Mouse (Mus musculus): Measurements from ENCODE around the gene 9430038I01Rik. TPM values are rescaled to one million over a fixed set of nuclear protein-coding genes. Genes with fewer than 3 reads are reported as not detected.
A peak's percentile ranks its signal among the peaks of the same experiment; 100 is the strongest.
"Not testable (repeated sequence)": the region's sequence is repeated elsewhere in the genome, so short reads cannot be mapped to it uniquely, and the experiment has no call there.

Gene 9430038I01Rik
- 1 to 10 TPM; 3.9 to 4.3 TPM for total RNA-seq (2021)
- long read RNA-seq, experiment 1, partial matches to known transcripts, result 0 of 4 reads
- long read RNA-seq, experiment 1, other reads (novel, unspliced or antisense), result 1 of 4 reads
- long read RNA-seq, experiment 2, partial matches to known transcripts, result 0 of 2 reads
- long read RNA-seq, experiment 2, other reads (novel, unspliced or antisense), result 1 of 2 reads

DNA sequence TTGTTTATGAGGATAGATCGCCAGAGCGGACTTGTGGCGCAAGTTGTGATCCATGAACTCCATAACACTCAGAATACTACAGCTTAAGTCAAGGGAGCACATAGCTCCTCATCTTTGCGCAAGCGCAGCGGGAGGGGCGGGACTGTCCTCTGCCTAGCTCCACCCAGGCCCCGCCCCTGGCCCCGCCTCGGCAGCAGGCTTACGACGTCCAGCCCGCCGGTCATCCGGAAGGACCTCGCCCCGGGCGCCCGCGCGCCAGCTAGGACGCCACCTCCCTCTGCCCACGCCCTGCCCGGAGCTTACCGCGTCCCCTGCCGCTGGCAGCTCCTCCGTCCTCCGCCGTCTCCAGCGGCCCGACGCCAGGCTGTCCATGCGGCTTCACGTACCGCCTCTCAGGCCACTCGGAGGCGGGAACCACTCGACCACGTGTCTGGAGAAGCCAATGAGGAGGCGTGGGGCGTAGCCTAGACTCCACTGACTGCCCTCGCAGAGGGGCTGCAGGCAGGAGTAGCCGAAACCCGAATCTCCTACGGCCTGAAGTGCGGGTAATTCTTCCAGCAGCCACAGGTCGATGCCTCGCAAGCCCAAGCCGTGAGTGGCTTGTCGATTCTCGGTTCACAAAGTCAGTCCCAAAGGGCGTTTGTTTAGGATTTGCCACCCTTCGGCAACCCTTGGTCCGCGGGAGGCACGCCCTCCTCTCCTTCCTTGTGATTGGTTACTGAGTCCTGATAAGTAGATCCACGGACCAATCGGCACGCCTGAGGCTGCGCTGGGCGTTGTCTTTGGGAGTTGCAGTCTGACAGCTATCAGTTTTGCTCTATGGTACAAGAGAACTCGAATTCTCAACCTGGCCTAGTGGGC, at the start of gene 9430038I01Rik:
Gene 9430038I01Rik, minus strand, starts transcription at position 426 of the 861 bp plus-strand sequence.
- intact Hi-C loops (cut with DNase I), result loop anchor here (1.0 kb wide), 1 partner anchor 27 kb away; the partner anchor contains the start of gene Glrx3
- peak; percentile 94 for DNase-seq (ENCODE audit: extremely low spot score in 1 of 2, low spot score in 2 of 2)
- TF ChIP-seq CTCF (IDR thresholded peaks at IDR 0.05), result no peak
- Histone ChIP-seq H3K4me3 (peak within 1 kb of the TSS; percentile 70), H3K27ac (peak within 1 kb of the TSS; percentile 91)

DNA sequence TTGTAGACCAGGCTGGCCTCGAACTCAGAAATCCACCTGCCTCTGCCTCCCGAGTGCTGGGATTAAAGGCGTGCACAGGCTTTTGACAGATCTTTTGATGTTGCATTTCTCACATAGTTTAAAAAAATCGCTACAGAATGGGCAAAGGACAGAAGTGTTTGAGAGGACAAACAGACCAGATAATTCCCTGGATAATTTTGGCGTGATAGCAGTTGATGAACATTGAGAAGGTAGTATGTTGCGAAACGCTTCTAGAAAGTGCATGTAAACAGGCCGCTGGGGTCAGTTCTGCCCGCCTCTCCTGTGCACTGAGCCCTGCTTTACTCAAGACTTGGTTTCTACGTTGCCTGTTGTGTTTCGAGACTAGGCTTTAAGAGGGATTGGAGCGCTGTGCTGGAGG, 34.8 kb upstream of the 9430038I01Rik start:
- no peak for DNase-seq (ENCODE audit: extremely low spot score in 1 of 2, low spot score in 2 of 2)
- H3K4me3 ChIP-seq, result no peak overlapping the region
- no peak for TF ChIP-seq CTCF (IDR thresholded peaks at IDR 0.05)
- intact Hi-C loops (cut with DNase I), result no loop called here
- H3K27ac ChIP-seq, result no peak overlapping the region

DNA sequence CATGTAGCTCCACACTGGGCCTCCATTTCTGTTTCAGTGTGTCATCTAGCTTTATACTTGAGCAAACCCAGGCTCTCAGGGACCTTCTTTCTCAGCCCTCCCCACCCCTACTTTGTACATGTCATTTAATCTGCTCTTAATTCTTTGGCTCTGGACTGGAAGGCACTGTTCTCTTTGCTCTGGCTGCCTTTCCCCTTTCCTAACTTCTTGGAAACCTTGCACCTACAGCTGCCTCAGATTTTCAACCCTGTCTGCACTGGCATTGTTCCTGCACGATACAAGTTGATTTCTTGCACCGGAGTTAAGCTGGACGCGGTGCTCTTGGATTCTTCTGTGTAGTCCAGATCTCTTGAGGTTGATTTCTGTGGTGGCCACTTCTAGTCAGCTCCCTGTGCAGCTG, 32.4 kb upstream of the 9430038I01Rik start:
- intact Hi-C loops (cut with DNase I), result no loop called here
- no peak for TF ChIP-seq CTCF (IDR thresholded peaks at IDR 0.05)
- Histone ChIP-seq H3K27ac (no peak overlapping the region), H3K4me3 (no peak overlapping the region)
- no peak for DNase-seq (ENCODE audit: extremely low spot score in 1 of 2, low spot score in 2 of 2)

DNA sequence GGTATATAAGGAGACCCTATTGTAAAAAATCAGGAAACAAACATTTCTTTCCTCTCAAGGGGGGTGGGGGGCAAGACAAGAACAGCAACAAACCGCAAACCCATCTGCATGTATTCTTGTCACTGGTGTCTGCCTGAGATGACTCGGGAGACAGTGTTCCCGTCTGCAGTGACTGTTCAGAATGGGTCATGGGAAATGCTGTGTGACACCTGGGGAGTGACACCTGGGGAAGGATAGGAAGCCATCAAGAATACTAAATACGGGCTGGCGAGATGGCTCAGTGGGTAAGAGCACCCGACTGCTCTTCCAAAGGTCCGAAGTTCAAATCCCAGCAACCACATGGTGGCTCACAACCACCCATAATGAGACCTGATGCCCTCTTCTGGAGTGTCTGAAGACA, 28.4 kb upstream of the 9430038I01Rik start:
- H3K27ac ChIP-seq; intact Hi-C loops (cut with DNase I); DNase-seq (ENCODE audit: extremely low spot score in 1 of 2, low spot score in 2 of 2): not testable (repeated sequence)

DNA sequence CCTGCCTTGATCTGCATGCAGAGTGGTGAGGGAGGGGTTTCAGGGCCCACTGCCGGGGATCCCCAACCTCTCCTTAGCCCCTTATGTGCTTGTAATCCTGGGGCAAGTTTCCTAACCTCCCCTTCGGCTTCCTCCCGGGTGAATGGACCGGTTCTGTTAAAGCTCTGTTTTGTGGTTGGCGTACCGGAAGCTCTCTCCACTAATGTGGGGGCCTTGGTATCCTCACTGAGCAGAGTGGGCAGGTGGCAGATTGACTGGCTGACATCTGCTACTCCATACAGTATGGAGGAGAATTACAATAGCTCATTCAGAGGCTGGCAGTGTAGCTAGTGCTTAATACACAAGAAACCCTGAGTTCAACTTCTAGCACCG, 27.6 kb upstream of the 9430038I01Rik start:
- intact Hi-C loops (cut with DNase I), result no loop called here

More for the DNA sequence above, 28.4 kb upstream of the 9430038I01Rik start:
- H3K4me3 ChIP-seq, result peak overlapping the region; percentile 79

DNA sequence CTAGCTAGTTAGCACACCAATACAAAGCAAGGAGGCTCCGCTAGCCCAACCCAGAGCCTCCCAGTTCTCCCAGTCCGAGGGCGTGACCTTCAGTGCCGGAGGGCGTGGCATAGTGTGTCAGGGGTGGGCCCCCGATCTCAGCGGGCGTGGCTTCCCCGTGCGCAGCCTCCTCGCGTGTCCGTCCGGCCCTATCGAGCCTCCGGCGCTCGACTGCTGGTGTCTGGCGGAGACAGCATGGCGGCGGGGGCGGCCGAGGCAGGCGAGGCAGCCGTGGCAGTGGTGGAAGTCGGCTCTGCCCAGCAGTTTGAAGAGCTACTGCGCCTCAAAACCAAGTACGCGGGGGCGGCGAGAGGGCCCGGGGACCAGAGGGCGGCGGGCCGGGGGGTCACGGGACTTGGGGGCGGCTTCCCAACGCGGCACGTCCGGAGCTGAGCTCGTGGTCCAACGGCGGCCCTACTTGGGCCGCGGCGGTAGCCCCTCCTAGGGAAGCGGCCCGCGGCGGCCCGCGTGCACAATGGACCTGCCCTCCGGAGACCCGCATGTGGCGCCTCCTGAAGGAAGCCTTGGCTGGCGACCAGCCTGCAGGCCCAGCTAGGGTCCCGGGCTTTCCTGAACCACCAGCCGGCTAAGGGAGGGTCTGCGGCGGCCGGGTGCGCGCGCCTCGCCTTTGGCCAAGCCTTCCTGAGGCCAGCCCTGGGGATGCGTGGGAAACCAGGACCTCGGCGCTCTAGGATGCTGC, 27.0 kb upstream of the 9430038I01Rik start, which contains the start of gene Glrx3:
Gene Glrx3, plus strand, starts transcription at position 175 of the 739 bp plus-strand sequence.
- DNase-seq (ENCODE audit: extremely low spot score in 1 of 2, low spot score in 2 of 2), result peak; percentile 94 to 97
- intact Hi-C loops (cut with DNase I), result loop anchor here (1.0 kb wide), 1 partner anchor 27 kb away; the partner anchor contains the start of gene 9430038I01Rik
- H3K27ac ChIP-seq, result peak within 1 kb of the TSS; percentile 89
- TF ChIP-seq CTCF (IDR thresholded peaks at IDR 0.05), result no peak
- peak within 1 kb of the TSS; percentile 79 for H3K4me3 ChIP-seq

More for the DNA sequence above, 27.6 kb upstream of the 9430038I01Rik start:
- TF ChIP-seq CTCF (IDR thresholded peaks at IDR 0.05), result no peak
- H3K27ac ChIP-seq, result peak overlapping the region; percentile 89
- DNase-seq (ENCODE audit: extremely low spot score in 1 of 2, low spot score in 2 of 2), result peak; percentile 33 to 40
- peak overlapping the region; percentile 79 for H3K4me3 ChIP-seq

DNA sequence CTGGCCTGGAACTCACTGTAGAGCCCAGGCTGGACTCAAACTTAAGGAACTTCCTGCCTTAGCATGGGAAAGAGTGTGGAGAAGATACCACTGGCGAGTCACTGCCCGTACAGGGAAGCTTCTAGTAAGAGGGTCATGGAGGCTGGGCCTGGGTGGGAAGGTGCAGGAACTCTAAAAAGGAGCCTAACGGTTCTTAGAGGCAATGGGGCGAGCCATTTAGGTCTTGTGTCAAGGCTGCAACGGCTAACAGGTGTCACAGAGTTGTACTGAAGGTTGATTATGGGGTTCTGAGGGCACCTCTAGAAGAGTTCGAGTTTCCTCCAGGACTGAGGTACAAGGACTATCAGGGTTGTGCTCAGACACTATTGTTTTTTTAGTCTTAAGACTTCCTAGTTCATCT, 26.3 kb upstream of the 9430038I01Rik start:
- H3K27ac ChIP-seq, result no peak overlapping the region
- peak overlapping the region; percentile 79; the same call in 1 of the 2 replicates for H3K4me3 ChIP-seq
- intact Hi-C loops (cut with DNase I), result loop anchor here (1.0 kb wide), 1 partner anchor 27 kb away; the partner anchor contains the start of gene 9430038I01Rik
- no peak for TF ChIP-seq CTCF (IDR thresholded peaks at IDR 0.05)
- DNase-seq (ENCODE audit: extremely low spot score in 1 of 2, low spot score in 2 of 2), result no peak

DNA sequence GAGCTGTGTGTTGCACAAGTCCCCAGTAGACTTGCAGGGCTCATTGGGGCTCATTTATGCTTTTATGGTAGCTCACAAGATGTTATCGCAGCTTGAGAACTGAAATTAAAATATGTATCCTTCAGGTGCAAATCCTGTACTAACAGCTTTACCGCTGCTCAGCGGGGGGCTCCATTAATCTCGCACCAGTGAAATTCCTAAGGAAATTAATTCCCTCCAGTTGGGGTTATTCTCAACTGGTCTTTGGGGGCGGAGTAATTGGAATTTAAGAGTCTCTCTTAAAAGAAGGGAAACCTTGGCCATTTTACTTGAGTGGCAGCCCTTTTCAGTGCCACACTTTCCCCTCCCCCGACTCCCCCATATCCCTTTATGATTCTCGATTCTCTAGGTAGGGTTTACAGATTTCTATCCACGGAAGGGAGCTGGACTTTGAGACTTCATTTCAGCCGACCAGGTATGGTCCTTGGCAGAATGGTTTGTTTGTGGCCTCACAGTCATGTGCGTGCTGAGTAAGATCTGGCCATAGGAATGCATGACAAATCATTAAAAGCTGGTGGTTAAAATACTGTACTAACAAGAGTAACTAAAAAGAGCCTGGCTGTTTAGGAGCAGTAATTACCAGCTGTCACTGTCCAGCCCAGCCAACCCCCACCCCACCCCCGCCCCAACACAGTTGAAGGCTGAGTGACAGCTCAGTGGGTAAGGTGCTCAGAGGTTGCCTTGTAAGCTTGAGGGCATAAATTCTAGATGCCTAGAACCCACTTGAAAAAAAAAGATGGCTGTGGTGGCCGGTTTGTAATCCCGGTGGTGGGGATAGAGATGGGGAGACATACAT, 21.4 kb upstream of the 9430038I01Rik start:
- Histone ChIP-seq H3K27ac (no peak overlapping the region), H3K4me3 (no peak overlapping the region)
- no peak for TF ChIP-seq CTCF (IDR thresholded peaks at IDR 0.05)
- intact Hi-C loops (cut with DNase I), result no loop called here
- DNase-seq (ENCODE audit: extremely low spot score in 1 of 2, low spot score in 2 of 2), result no peak

DNA sequence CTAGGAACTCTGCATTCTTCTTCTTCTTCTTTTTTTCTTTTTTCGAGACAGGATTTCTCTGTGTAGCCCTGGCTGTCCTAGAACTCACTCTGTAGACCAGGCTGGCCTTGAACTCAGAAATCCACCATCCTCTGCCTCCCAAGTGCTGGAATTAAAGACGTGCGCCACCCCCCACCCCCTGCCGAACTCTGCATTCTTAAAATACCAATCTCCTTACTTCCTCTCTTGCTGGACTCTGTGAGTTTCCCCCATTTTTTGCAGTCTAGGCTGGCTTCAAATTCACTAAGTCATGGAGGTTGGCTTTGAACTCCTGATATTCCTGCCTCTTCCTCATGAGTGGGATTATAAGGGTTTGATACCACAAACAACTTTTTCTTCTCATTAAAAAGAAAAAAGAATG, 16.1 kb upstream of the 9430038I01Rik start:
- TF ChIP-seq CTCF (IDR thresholded peaks at IDR 0.05), result no peak
- no peak for DNase-seq (ENCODE audit: extremely low spot score in 1 of 2, low spot score in 2 of 2)
- Histone ChIP-seq H3K4me3 (no peak overlapping the region), H3K27ac (no peak overlapping the region)
- intact Hi-C loops (cut with DNase I), result no loop called here

DNA sequence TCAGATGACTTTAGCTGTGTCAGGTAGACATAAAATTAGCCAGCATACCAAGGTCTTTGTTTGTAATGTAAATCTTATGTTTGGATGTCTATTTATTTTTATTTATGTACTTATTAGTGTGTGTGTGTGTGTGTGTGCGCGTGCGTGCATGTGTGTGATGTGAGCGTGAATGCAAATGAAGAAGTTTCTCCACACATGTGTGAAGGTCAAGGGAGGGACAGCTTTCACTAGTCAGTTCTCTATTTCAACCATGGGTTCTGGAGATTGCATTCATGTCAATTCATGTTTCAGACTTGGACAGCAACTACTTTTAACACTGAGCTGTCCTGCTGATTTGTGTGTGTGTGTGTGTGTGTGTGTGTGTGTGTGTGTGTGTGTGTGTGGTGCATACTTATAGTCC, 10.7 kb upstream of the 9430038I01Rik start:
- Histone ChIP-seq H3K4me3 (no peak overlapping the region), H3K27ac (no peak overlapping the region)
- no peak for TF ChIP-seq CTCF (IDR thresholded peaks at IDR 0.05)
- intact Hi-C loops (cut with DNase I), result no loop called here
- no peak for DNase-seq (ENCODE audit: extremely low spot score in 1 of 2, low spot score in 2 of 2)

DNA sequence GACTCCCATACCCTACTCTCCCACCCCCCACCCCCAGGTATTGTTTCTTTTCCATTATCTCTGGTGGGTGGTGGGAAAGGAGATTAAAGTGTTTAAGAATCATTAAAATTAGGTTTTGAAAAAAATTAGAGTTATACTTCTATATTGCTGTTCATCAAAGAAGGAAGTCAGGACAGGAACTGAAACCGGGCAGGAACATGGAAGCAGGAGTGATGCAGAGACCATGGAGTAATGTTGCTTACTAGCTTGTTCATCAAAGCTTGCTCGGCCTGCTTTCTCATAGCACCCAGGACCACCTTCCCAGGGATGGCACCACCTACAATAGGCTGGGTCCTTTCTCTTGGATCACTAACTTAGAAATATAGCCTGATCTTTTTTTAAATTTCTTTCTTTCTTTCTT, 10.0 kb upstream of the 9430038I01Rik start:
- Histone ChIP-seq H3K4me3 (no peak overlapping the region), H3K27ac (no peak overlapping the region)
- intact Hi-C loops (cut with DNase I), result no loop called here
- no peak for TF ChIP-seq CTCF (IDR thresholded peaks at IDR 0.05)
- DNase-seq (ENCODE audit: extremely low spot score in 1 of 2, low spot score in 2 of 2), result no peak

All from left cerebral cortex, adult 2 months (tissue).